Mouse (Mus musculus) layer of hippocampus, postnatal 10 days (tissue): Measurements from ENCODE around the gene Ptp4a2. TPM values are rescaled to one million over a fixed set of nuclear protein-coding genes. Genes with fewer than 3 reads are reported as not detected.
"Not testable (repeated sequence)": the region's sequence is repeated elsewhere in the genome, so short reads cannot be mapped to it uniquely, and the experiment has no call there.

Source experiments
- DNase-seq, 2 experiments: peaks; one replicate each; pipeline ENCODE4 v3.0.0; 2021; ENCODE audit warnings: low spot score in 2 of 2
- total RNA-seq, 2 experiments: library from RNA; stranded (reverse); gene quantifications; 2 replicates each; pipeline ENCODE4 v1.2.3; 2021

The Ptp4a2 gene
- total RNA-seq, 2 experiments from 2014 or later: 125 to 136 TPM

DNA sequence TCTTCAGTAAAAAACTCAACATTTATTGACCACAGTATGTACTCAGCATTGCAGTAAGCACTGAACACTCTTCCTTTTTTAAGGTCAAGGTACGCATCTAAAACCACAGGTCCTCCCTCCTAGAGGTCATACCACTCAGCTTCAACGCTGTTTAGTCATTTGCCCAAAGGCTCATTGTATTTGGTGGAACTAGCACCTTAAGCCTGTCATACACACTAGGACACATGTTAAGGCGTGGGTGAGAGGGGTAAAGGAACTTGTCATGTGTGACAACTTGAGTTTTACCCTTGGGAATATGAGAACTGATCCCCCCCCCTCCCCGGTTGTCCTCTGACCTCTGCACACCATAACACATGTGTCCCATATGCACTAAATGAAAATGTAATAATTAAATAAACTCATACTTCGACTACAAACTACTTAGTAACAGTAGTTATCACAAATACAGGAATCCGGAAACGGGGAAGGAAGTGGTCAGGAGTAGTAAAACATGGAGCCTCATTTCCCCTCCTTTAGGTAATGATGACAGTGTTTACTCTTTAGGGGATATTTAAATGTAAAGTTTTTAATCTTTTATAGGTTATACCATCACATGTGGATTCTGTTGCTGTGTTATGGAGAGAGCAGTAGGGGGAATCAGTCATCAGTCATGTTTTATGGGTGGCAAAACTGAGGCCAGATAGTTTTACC is 29.0 kb downstream of the Ptp4a2 start:
- DNase-seq: no peak

DNA sequence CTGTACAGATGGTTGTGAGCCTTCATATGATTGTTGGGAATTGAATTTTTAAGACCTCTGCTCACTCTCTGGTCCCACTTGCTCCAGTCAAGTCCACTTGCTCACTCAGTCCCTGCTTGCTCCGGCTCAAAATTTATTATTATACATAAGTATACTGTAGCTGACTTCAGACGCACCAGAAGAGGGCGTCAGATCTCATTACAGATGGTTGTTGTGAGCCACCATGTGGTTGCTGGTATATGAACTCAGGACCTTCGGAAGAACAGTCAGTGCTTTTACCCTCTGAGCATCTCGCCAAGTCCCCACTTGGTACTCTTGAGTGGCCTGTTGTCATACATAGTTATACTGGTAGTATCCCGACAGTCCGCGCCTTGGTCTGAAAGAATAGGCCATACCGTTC is 35.8 kb downstream of the Ptp4a2 start:
- no peak for DNase-seq

DNA sequence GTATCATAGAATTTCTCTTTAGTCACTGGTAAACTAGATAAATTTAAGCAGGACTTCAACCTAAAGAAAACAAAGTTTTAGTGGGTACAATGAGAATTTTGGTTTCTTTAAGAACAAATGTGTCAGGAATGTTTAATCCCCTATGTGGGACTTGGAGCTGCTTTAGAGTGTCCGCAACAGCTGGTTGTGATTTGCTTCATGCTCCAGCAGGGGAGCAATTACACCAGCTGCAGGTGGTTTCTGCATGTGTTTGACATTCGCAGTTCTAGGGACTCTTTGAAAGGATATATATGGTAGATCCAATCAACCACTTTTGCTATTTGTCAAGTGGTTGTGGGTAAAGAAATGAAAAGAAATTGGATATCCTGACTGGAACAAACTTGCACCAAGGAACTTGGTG is 39.5 kb downstream of the Ptp4a2 start:
- DNase-seq: no peak

- DNase-seq: no peak
Measured at GRCm38 (mm10) chr4:129851861-129852260, 40.8 kb downstream of the Ptp4a2 start.

DNA sequence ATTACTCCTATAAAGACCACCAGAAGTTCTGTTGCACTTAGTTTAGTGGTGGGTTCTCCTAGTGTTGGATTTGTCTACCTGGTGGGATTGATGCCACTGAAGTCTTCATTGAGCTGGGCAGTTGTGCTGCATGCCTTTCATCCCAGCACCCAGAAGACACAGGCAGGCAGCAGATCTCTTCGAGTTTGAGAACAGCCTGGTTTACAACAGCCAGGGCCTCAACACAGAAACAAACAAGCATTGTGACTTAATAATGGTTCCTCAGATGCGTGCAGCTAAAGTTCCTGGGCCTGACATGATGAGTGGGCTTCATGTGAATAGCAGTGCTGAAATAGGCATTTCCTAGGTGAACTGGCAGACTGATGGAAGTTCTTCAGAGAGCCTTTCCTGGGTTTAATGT is 42.0 kb downstream of the Ptp4a2 start:
- DNase-seq: no peak

GRCm38 (mm10) chr4:129853996-129854395 is 43.0 kb downstream of the Ptp4a2 start:
- DNase-seq: no peak

- no peak for DNase-seq
Measured at GRCm38 (mm10) chr4:129854615-129855014, 43.6 kb downstream of the Ptp4a2 start.

GRCm38 (mm10) chr4:129855051-129855970 is 44.3 kb downstream of the Ptp4a2 start:
- DNase-seq: no peak

GRCm38 (mm10) chr4:129860456-129860855 is 49.4 kb downstream of the Ptp4a2 start:
- no peak for DNase-seq

DNA sequence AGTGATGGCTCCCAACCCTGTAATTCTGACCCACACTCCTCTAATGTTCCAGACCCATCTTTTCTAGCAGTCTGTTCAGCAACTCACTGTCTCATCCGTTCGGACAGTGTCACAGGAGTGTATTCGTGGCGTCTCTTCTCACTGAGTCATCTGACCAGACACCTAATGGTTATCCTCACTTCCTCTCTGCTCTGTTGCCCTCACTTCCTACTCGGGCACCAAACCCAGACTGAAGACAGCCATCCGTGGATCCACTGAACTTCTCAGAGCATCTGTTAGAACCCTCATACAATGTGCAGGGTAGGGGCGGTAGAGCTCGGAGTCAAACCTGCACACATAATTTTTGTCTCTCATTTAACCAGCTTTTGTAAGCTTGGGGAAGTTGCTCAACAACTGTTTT is 50.4 kb downstream of the Ptp4a2 start:
- no peak for DNase-seq

DNA sequence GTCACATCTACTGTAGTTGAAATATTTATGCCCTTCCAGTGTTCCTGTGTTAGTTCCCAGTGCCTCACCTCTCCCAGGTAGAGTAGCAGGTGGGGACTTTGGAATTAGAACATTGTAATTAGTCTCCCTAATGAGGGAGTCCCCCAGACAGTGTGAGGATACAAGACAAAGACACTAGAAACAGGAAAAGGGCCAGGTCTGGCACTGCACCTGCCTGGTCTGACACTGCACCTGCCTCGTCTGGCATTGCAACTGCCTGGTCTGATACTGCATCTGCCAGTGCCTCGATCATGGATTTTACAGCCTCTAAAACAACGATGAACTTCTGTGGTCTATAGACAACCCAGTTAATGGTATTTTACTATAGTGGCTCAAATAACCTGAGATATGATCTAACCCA is 51.3 kb downstream of the Ptp4a2 start:
- no peak for DNase-seq

DNA sequence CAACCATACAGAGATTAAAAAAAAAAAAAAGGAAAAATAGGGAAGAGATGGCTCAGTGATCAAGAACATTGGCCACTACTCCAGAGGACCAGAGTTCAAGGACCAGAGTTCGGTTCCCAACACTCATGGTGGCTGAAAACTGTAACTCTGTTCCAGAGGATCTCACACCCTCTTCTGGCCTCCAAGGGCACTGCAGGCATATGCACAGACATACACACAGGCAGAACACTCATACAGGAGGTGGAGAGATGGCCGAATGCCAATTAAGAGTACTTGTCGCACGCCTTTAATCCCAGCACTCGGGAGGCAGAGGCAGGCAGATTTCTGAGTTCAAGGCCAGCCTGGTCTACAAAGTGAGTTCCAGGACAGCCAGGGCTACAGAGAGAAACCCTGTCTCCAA is 55.2 kb downstream of the Ptp4a2 start:
- DNase-seq: not testable (repeated sequence)

GRCm38 (mm10) chr4:129868211-129868610 is 57.2 kb downstream of the Ptp4a2 start:
- DNase-seq: no peak

- no peak for DNase-seq
Measured at GRCm38 (mm10) chr4:129870483-129870882, 59.5 kb downstream of the Ptp4a2 start.

DNA sequence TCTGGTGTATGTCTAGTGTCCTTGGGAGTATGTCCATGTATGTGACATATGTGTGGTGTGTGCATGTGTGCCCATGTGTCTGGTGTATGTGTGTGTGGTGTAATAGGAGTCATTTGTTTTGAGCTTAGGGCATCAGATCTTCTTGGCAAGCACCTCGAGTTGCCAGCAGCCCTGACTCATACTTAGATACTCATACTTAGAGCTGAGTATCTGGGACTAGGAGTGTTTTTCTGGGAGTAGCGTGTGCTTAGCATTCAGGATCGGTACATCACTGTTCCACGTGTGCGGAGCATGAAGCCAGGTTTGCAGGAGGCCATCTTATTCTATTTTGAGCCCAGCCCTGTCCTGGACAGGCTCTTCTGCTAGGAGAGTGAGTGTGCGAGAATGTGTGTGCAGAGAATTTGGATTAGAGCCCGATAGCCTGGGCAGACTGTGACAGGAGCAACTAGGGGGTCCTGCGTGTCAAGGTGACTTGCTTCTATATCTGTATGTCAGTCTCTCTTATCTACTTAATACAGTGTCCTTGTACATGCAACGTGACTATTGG is 61.4 kb downstream of the Ptp4a2 start:
- no peak for DNase-seq

DNA sequence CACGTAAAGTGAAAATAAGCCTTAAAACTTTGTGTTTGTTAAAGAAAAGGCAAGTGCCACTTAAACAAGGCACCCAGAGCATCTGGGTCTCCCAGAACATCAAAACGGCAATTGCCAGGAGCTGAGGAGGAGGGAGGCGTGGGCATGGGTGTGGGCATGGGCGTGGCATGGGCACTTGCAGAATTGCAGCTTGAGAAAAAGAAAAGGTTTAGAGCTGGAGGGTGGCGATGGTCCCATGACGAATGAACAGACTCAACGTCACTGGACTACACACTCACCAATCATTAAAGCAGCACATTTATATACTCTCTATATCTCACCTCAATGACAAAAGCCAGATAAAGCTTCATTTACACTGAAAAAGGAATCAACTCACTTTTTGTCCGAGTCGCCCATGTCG is 63.8 kb downstream of the Ptp4a2 start:
- DNase-seq: no peak

- no peak for DNase-seq
Measured at GRCm38 (mm10) chr4:129875406-129875805, 64.4 kb downstream of the Ptp4a2 start.

- peak; percentile 61 to 69 for DNase-seq
Measured at GRCm38 (mm10) chr4:129876831-129877764, 66.1 kb downstream of the Ptp4a2 start.

DNA sequence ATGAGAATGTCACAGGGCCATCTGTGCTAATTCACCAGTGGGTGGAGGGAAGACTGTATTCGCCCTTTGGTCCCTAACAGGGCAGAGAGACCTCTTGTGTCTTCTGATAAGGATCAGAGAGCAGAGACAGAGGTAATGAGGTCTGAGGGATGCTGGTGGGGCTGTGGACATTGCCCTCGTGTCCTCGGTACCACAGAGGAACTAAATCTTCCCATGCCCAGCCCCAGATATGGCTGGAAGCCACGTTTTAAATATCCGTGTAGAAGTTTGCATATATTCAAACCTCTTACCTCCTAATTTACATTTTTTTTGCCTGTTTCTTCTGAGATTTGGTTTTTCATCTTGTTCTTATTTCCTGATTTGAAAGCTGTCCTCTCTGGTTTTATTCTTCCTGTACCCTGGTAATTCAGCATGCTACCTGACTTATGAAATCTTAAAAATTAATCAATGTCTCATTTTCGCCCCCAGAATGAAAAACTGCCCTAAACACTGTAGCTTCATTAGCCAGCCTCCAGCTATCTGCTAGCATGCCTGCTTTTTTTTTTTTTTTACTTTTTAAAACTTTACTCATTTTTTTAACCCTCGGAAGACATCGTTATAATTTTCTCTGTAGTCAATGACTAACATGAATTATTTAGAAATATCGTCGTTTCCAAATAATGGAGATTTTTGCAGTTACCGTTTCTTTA is 67.1 kb downstream of the Ptp4a2 start:
- no peak for DNase-seq

GRCm38 (mm10) chr4:129878656-129879145 is 67.7 kb downstream of the Ptp4a2 start:
- no peak for DNase-seq
